Mouse (Mus musculus): ENCODE measurements around the gene Fcna. TPM values are rescaled to one million over a fixed set of nuclear protein-coding genes. Genes with fewer than 3 reads are reported as not detected.

Fcna gene
- polyA plus RNA-seq (2015; fragmentation: Nextera tagmentation; extraction: Ambion mirVana) = 12.6 and 21.8 TPM in 2 replicates

GRCm38 (mm10) chr2:25627811-25628210 lies at the start of gene Fcna:
Gene Fcna, minus strand, starts transcription at chr2:25628030.

GRCm38 (mm10) chr2:25676486-25676885 lies 48.7 kb upstream of the Fcna start, which contains the start of gene Lcn6:
Gene Lcn6, plus strand, starts transcription at chr2:25676786.

GRCm38 (mm10) chr2:25657652-25658051 lies 29.8 kb upstream of the Fcna start, which contains the start of gene Lcn5:
Gene Lcn5, plus strand, starts transcription at chr2:25657952.

GRCm38 (mm10) chr2:25652902-25653301 lies 25.1 kb upstream of the Fcna start, which contains the start of gene Lcn8:
Gene Lcn8, plus strand, starts transcription at chr2:25653120.

GRCm38 (mm10) chr2:25621229-25622200 lies 6.3 kb downstream of the Fcna start, which contains the start of gene Tmem141:
Gene Tmem141, minus strand, starts transcription at chr2:25622005.

GRCm38 (mm10) chr2:25617578-25617977 lies 10.3 kb downstream of the Fcna start, which contains the start of gene Ccdc183:
Gene Ccdc183, minus strand, starts transcription at chr2:25617678.

GRCm38 (mm10) chr2:25607761-25608622 lies 19.8 kb downstream of the Fcna start, which contains the start of gene Rabl6:
Gene Rabl6, minus strand, starts transcription at chr2:25608521.

GRCm38 (mm10) chr2:25581294-25581864 lies 46.5 kb downstream of the Fcna start, which contains the start of gene Ajm1:
Gene Ajm1, minus strand, starts transcription at chr2:25581757.

Other genes with a start within 250 kb of the Fcna start
- 30.8 and 32.7 TPM in 2 replicates for gene Entpd2, start 232.2 kb downstream of the Fcna start, polyA plus RNA-seq (2015; fragmentation: Nextera tagmentation; extraction: Ambion mirVana)
- 19.3 and 28.5 TPM in 2 replicates for gene Npdc1, start 228.7 kb downstream of the Fcna start, polyA plus RNA-seq (2015; fragmentation: Nextera tagmentation; extraction: Ambion mirVana)
- 0.06 TPM in 1 of 2 replicates, not detected in the other for gene Fut7, start 204.8 kb downstream of the Fcna start, polyA plus RNA-seq (2015; fragmentation: Nextera tagmentation; extraction: Ambion mirVana)
- 1.2 and 1.6 TPM in 2 replicates for gene Abca2, start 199.3 kb downstream of the Fcna start, polyA plus RNA-seq (2015; fragmentation: Nextera tagmentation; extraction: Ambion mirVana)
- 1.0 and 6.2 TPM in 2 replicates for gene Clic3, start 171.2 kb downstream of the Fcna start, polyA plus RNA-seq (2015; fragmentation: Nextera tagmentation; extraction: Ambion mirVana)
- gene Paxx, start 166.9 kb downstream of the Fcna start, polyA plus RNA-seq (2015; fragmentation: Nextera tagmentation; extraction: Ambion mirVana) = 56.6 and 62.1 TPM in 2 replicates
- gene Ptgds, start 158.0 kb downstream of the Fcna start, polyA plus RNA-seq (2015; fragmentation: Nextera tagmentation; extraction: Ambion mirVana) = 11.8 and 13.3 TPM in 2 replicates
- gene Lcn12, start 134.1 kb downstream of the Fcna start, polyA plus RNA-seq (2015; fragmentation: Nextera tagmentation; extraction: Ambion mirVana) = not detected in 2 replicates
- 56.1 and 56.8 TPM in 2 replicates for gene Fbxw5, start 127.3 kb downstream of the Fcna start, polyA plus RNA-seq (2015; fragmentation: Nextera tagmentation; extraction: Ambion mirVana)
- gene C8g, start 126.3 kb downstream of the Fcna start, polyA plus RNA-seq (2015; fragmentation: Nextera tagmentation; extraction: Ambion mirVana) = 2.9 and 4.1 TPM in 2 replicates
- 13.9 and 15.5 TPM in 2 replicates for gene Traf2, start 81.1 kb downstream of the Fcna start, polyA plus RNA-seq (2015; fragmentation: Nextera tagmentation; extraction: Ambion mirVana)
- 314 and 359 TPM in 2 replicates for gene Edf1, start 70.2 kb downstream of the Fcna start, polyA plus RNA-seq (2015; fragmentation: Nextera tagmentation; extraction: Ambion mirVana)
- gene Mamdc4, start 53.2 kb downstream of the Fcna start, polyA plus RNA-seq (2015; fragmentation: Nextera tagmentation; extraction: Ambion mirVana) = 0.45 and 0.50 TPM in 2 replicates
- 93.0 and 102 TPM in 2 replicates for gene Phpt1, start 52.8 kb downstream of the Fcna start, polyA plus RNA-seq (2015; fragmentation: Nextera tagmentation; extraction: Ambion mirVana)
- gene Ajm1, start 46.3 kb downstream of the Fcna start, polyA plus RNA-seq (2015; fragmentation: Nextera tagmentation; extraction: Ambion mirVana) = 0.18 TPM in 1 of 2 replicates, not detected in the other
- 37.7 TPM in 2 replicates for gene Rabl6, start 19.5 kb downstream of the Fcna start, polyA plus RNA-seq (2015; fragmentation: Nextera tagmentation; extraction: Ambion mirVana)
- 0.35 and 0.42 TPM in 2 replicates for gene Ccdc183, start 10.4 kb downstream of the Fcna start, polyA plus RNA-seq (2015; fragmentation: Nextera tagmentation; extraction: Ambion mirVana)
- gene Tmem141, start 6.0 kb downstream of the Fcna start, polyA plus RNA-seq (2015; fragmentation: Nextera tagmentation; extraction: Ambion mirVana) = 22.0 and 25.0 TPM in 2 replicates
- not detected in 2 replicates for gene Lcn8, start 25.1 kb upstream of the Fcna start, polyA plus RNA-seq (2015; fragmentation: Nextera tagmentation; extraction: Ambion mirVana)
- not detected in 2 replicates for gene Lcn5, start 29.9 kb upstream of the Fcna start, polyA plus RNA-seq (2015; fragmentation: Nextera tagmentation; extraction: Ambion mirVana)
- gene Lcn6, start 48.8 kb upstream of the Fcna start, polyA plus RNA-seq (2015; fragmentation: Nextera tagmentation; extraction: Ambion mirVana) = not detected in 2 replicates
- gene Lcn10, start 54.7 kb upstream of the Fcna start, polyA plus RNA-seq (2015; fragmentation: Nextera tagmentation; extraction: Ambion mirVana) = not detected in 2 replicates
- gene Obp2a, start 72.0 kb upstream of the Fcna start, polyA plus RNA-seq (2015; fragmentation: Nextera tagmentation; extraction: Ambion mirVana) = not detected in 2 replicates
- 41.4 and 46.9 TPM in 2 replicates for gene Bmyc, start 78.7 kb upstream of the Fcna start, polyA plus RNA-seq (2015; fragmentation: Nextera tagmentation; extraction: Ambion mirVana)
- gene Obp2b, start 109.0 kb upstream of the Fcna start, polyA plus RNA-seq (2015; fragmentation: Nextera tagmentation; extraction: Ambion mirVana) = not detected in 2 replicates
- gene Lcn3, start 137.5 kb upstream of the Fcna start, polyA plus RNA-seq (2015; fragmentation: Nextera tagmentation; extraction: Ambion mirVana) = not detected in 2 replicates
- gene Lcn11, start 149.0 kb upstream of the Fcna start, polyA plus RNA-seq (2015; fragmentation: Nextera tagmentation; extraction: Ambion mirVana) = not detected in 2 replicates
- gene Gm13539, start 154.2 kb upstream of the Fcna start, polyA plus RNA-seq (2015; fragmentation: Nextera tagmentation; extraction: Ambion mirVana) = not detected in 2 replicates
- not detected in 2 replicates for gene Glt6d1, start 187.8 kb upstream of the Fcna start, polyA plus RNA-seq (2015; fragmentation: Nextera tagmentation; extraction: Ambion mirVana)
- gene Lcn9, start 195.1 kb upstream of the Fcna start, polyA plus RNA-seq (2015; fragmentation: Nextera tagmentation; extraction: Ambion mirVana) = not detected in 2 replicates
- gene Sohlh1, start 219.2 kb upstream of the Fcna start, polyA plus RNA-seq (2015; fragmentation: Nextera tagmentation; extraction: Ambion mirVana) = not detected in 2 replicates
- 0.26 and 0.45 TPM in 2 replicates for gene Kcnt1, start 235.7 kb upstream of the Fcna start, polyA plus RNA-seq (2015; fragmentation: Nextera tagmentation; extraction: Ambion mirVana)